Mouse (Mus musculus) brain, embryonic 18.5 days (tissue): ENCODE measurements around the gene Sez6.

ENCODE experiments used
- DNase-seq: peaks from one replicate; pipeline ENCODE4 v3.0.0-alpha.2; 2012; ENCODE audit warnings: low read depth, low spot score

Gene Sez6

DNA sequence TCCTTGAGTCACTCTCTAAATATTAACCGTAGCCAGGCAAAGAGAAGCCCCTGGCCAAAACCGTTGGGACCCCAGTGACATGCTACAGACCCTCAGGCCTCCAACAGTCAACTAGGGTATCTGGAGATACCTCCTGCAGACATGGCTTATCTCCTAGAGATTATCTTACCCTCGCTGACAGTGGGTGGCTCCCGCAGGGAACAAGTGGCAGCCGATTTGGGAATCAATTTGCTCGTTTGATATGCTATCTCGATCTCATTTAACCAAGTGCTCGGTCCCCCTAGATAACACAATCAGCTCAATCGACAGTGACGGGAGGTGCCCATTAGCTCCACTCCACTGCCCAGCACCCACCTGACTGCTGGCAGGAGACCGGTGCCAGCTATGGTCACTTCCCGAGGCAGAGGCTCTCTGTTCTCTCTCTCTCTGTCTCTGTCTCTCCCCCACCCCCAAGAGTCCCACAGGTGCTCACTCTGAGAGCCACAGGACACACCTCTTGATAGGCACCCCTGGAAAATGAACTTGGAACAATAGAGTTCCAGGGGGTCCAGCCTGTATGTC lies 19.6 kb downstream of the Sez6 start:
- DNase-seq: no peak

DNA sequence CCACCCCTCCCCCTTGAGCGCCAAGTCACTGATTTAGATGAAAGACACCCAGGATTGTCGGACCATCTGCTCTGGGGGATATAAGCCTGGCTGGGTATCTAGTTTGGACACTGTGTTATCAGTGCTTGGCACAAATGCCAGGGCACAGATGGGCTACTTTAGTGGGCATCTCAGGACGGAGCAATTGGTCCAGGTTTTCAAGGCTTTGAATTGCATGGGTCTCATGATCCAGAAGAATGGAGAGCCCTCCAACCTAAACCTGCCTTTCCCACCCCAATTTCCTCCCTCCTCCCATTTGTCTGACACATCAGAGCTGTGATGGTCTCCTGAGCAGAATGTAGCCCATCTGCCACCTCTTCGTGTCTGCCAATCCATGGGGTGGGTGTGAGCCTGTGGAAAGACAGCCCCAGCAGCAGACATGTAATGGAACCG lies 20.2 kb downstream of the Sez6 start:
- peak; percentile 75 for DNase-seq

DNA sequence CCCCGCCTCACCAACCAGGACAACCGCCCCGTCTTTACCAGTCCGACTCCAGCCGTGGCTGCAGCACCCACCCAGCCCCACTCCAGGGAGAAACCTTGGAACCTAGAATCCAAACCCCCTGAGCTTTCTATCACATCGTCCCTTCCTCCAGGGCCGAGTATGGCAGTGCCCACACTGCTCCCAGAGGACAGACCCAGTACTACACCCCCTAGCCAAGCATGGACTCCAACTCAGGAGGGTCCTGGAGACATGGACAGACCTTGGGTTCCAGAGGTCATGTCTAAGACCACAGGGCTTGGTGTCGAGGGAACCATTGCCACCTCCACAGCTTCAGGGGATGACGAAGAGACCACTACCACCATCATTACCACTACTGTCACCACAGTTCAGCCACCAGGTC lies 23.1 kb downstream of the Sez6 start:
- DNase-seq: no peak

DNA sequence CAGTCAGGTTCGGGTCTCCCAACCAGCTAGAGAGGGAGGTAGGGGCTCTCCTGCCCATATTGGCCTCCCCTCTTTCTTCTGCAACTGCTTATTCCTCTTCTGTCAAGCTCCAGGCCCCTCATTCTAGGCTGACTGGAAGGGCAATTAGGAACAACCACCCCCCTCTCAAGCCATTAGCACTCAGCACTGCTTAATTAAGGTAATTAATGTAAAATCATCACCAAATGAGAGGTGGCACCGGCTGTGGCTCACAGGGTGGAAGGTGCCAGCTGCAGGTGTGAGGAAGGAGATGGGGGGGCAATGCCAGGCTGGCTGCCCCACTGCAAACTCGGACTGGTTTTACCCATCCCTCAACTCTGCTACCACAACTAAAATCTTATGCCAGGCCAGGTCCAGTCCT lies 25.8 kb downstream of the Sez6 start:
- no peak for DNase-seq

DNA sequence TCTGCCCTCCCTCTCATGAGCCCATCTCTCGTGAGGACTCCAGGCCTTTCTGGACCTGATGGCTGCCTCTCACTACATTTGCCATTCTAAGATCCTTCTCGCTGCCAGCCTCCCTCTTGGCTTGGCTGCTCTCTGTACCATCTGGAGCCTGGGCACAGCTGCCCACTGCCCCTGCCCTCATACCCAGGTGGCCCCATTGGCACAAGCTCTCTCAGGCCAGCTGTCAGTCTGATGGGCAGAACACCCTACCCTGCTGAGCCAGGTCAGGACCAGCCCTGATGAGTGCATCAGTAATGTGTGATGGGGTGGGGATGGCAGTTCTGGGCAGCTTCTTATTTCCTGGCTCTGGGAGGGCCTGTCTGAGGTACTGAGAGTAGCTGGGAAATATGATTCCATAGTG lies 27.7 kb downstream of the Sez6 start:
- DNase-seq: no peak

DNA sequence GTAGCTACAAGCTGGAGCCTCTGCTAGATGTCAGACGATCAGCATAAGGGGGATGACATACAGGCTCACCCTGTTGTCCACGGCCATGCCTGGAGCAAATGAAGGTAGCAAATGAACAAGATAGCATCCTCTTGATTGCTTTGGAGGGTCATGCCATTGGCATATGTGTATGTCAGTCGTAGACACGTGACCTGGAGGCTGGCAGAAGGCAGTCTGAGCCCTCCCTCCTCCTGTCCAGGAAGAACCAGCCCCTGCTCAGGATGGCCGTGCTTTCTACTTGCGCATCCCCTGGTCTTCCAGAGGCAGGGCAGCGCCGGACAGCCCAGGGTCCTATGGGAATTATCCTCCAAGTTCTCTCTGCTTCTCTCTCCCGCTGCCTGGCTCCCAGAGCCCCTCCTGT lies 28.3 kb downstream of the Sez6 start:
- DNase-seq: no peak

DNA sequence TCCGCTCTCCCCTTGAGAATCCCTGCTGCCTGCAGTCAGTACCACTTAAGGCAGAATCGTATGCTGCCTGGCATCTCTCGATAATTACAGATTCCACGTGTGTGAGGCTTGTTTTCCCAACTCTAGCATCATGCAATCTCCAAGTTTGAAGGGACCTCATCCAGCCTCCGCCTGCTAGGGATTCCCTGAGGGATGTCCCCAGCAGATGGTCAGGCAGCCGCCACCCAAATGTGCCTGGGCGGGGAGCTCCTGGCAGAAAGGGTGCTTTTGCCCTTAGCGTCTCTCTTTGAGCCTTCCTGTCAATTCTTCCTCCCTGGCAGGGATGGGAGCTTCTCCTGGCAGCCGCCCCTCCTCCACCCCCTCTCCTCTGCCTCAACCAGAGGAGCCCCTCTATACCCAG lies 29.6 kb downstream of the Sez6 start:
- DNase-seq: peak; percentile 61

DNA sequence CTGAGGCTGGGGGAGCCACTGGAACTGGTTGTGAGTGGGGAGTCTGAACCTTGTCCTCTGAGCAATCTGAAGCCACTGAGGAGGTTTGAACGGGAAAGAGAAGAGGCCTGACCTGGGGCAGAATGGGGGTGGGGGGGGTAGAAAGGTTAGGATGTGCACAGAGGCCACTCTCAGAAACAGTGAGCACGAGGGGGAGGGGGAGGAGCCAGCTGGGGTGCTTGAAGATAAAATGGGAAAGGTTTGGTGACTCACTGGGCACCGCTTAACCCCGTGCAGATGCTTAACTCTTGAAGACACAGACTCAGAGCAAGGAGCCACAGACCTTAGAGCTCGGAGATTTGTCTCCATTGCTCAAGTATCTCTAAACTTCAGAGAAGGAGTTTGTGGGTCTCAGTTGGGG lies 30.3 kb downstream of the Sez6 start:
- DNase-seq: no peak

DNA sequence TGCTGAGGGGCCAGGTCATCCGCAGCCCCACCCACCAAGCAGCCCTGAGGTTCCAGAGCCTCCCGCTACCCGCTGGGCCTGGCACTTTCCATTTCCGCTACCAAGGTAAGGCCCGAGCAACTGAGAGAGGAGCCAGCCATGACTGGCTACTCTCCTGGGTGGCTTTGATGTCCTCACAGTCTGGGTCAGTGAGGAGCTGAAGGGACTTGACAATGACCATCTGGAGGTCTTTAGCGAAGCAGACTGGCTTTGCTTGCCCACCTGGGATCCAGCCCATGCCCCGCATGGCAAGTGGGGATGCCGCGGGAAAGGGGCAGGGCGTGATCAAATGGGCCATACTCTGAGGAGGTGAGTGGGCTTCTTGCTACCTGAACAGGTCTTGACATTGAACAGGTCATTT lies 32.3 kb downstream of the Sez6 start:
- no peak for DNase-seq

DNA sequence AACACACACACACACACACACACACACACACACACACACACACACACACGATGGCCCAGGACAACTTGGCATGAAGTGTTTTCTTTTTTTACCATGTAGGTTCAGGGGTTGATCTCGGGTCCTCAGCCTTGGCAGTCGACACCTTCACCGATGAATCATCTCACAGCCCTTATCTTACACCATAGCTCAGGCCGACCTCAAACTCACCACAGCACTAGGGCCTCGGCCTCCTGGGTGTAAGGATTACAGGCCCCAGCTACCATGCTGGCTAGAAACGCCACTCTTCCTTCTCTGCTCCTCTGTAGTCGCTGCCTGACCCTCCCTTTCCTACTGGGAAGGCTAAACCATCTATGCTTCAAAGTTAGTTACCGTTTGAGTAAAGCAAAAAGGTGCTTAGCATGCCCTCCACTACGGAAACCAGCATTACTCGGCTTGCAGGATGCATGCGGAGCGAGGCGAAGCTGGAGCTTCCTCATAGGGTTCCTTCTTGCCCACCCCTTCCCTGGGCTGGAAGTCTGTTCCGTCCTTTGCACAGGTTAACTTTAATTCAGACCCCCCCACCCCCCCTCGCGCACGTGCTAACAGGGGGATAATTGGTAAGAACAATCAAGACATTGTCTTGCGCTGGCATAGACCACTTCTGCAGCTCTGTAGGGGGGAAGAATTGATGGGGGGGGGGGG lies 34.0 kb downstream of the Sez6 start:
- no peak for DNase-seq

DNA sequence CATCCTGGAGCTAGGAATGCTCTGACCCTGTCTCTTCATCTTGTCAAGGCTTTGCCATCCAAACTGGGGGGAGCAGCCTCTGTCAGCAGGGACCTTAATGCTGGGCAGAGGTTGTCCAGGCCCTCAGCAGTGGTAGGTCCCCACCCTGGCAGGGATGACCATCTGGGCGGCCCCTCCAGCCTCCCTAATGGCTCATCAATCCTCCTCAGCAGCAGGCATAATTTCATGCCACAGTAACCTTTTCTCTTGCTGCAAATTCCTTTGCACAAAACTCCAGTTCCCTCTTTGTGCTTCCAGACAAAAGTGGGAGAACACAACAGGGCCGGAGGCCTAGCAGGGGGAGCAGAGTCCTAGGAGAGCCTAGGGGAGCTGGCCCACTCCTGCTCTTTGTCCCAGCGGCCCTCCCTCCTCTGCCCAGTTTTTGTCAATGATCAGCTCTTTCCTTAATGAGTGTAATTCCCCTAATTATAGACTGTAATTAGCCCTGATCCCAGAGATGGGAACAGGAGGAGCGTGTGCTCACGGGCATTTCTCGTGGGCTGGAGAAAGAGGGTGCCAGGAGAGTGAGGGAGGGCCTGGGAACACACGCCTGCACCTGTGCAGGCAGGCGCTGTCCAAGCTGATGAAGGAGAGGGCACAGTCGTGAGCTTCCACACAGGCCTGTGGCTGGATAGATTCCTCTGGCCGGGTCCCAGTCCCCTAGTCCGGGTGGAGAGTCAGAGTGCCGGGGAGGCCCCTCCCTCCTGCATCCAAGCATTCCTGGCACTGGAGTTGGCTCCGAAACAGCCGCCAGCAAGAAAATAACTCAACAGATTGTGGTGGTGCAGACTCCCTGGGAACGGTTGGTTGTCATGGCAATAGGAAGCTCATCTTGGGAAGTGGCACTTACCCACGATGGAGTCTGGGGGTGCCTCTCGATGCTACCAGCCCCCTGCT lies 34.8 kb downstream of the Sez6 start:
- peak; percentile 86 for DNase-seq

DNA sequence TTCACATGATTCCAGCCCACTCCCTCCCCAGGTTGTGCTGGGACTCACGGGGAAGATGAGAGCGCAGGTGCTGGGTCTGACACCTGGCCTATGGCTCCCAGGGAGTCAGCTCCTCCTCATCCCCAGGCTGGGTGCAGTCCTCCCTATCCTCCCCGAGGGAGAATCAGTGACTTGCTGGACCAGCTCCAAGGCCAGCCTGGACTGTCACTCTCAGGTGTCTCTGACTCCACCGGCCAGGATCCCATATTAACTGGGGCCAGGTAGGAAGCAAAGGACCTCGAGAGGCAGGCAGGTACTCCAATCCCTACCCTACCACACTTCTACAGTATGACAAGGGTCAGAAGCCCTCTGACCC lies 35.4 kb downstream of the Sez6 start:
- DNase-seq: no peak

DNA sequence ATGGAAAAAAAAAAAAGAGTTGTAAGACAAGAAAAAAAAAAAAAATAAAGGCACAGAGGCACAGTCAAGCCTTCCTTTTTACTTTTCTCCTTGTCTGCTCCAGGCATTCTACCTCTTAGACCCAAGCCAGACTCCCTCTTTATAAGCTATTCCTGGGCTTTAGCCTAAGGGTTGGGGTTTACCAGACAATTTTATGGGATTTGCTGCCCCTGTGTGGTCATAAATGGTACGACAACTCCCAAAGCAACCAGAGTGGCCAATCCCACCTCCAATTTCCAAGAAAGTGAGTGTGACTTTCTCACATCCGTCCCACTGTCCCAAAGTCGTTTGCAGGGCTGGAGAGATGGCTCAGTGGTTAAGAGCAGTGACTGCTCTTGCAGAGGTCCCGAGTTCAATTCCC lies 36.5 kb downstream of the Sez6 start:
- no peak for DNase-seq

DNA sequence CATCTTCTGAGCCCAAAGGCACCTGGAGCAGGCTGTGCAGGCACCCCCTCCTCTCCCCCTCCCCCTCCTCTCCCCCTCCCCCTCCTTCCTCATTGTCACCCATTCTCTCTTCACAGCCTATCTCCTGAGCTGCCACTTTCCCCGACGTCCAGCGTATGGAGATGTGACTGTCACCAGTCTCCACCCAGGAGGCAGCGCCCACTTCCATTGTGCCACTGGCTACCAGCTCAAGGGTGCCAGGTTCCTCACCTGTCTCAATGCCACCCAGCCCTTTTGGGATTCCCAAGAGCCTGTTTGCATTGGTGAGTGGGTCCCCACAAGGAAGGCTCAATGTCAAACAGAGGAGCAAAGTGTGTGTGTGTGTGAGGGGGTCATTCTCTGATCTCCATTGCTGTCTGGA lies 38.2 kb downstream of the Sez6 start:
- DNase-seq: no peak

DNA sequence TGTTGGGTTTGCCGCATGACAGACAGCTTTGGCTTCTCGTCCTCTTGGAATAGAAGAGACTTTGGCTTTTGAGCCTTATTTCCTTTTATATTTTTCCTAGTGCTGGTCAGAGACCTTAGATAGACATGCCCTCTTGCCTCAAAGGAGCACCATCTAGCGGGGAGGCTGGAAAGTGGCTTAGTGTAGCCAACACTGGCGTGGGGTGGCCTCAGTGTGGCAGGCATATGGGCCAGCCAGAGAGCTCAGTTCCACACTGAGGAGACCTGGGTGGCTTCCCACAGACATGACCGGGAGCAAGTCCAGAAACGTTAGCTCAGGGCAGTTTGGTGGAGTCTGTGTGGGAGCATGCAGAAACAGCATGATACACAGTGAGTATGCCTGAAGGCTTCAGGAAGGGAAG lies 40.1 kb downstream of the Sez6 start:
- no peak for DNase-seq

DNA sequence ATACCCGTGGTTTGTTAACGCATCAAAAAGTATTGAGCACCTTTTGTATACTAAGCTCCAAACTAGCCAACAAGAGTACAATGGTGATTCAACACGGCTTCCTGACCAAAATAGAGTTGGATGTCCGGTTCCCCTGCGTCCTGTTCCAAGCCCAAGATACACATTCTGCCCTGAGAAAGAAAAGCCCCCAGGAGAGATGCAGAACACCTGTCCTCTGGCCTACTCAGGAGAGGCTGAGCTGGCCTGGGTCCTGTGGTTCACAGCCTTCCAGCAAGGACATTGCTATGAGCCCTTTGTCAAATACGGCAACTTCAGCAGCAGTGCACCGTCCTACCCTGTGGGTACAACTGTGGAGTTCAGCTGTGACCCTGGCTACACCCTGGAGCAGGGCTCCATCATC lies 42.9 kb downstream of the Sez6 start:
- no peak for DNase-seq

DNA sequence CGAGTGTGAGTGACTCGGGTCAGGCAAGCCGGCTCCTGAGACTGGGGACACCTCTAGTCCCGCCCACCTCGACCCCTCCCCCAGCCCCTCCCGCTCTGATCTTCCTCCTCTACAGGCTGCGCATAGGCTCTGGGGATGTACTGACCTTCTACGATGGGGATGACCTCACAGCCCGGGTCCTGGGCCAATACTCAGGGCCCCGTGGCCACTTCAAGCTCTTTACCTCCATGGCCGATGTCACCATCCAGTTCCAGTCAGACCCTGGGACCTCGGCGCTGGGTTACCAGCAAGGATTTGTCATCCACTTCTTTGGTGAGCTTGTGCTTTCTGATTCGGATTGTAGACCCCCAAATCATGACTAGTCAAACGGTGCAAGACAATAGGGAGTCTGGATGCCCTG lies 43.7 kb downstream of the Sez6 start:
- DNase-seq: no peak

DNA sequence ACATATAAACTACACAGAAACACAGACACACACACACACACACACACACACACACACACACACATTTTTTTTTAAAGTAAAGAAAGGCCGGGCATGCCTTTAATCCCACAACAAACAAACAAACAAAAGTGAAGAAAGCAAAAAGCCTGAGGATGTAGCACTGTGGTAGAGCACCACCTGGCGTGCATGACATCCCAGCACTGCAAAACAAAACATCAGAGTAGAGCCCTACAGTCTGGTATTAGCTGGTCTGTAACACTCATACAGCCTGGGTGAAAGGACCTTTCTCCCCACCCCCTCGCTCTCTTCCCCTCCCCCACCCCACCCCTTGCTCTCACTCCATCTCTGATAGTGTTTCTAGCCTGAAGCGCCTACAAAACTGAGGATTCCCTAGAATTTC lies 45.3 kb downstream of the Sez6 start:
- no peak for DNase-seq

DNA sequence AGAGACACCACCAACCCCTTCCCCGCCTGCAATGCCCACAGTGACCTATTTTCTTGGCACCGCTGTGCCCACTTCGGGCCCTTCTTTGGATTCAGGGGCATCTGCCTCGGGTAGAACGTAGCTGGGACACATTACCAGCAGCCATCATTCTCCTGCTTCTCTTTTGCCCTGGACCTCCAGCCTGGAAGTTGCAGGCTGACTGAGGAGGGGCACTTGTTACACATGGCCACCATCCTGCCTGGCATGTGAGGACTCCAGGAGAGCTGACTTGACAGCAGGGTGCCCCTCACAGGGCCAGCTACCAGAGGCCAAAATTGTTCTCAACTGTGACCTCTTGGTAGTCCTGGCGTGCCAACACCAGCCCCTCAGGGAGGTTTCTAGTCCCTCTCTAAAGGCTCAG lies 47.6 kb downstream of the Sez6 start:
- no peak for DNase-seq

DNA sequence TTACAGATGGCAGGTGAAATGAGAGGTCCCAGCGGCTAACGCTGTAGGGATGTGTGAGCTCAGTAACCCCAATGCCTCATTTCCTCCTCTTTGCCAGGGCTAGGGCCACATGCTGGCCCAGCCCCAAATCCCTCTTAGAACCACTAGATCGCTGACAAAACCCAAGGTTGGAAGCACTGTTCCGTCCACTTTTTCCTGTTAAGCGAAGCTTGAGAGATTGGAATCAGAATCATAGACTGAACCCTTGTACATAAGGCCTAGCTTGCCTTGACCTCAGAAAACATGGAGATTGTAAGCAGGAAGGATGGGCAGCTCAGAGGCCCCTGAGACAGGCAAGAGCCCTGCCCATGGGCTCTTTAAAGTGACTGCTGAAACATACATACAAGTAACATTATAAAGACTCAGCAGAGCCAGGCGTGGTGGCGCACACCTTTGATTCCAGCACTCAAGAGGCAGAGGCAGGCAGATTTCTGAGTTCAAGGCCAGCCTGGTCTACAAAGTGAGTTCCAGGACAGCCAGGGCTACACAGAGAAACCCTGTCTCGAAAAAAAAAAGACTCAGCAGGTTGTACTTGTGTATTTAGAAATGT lies 48.7 kb downstream of the Sez6 start:
- DNase-seq: no peak

DNA sequence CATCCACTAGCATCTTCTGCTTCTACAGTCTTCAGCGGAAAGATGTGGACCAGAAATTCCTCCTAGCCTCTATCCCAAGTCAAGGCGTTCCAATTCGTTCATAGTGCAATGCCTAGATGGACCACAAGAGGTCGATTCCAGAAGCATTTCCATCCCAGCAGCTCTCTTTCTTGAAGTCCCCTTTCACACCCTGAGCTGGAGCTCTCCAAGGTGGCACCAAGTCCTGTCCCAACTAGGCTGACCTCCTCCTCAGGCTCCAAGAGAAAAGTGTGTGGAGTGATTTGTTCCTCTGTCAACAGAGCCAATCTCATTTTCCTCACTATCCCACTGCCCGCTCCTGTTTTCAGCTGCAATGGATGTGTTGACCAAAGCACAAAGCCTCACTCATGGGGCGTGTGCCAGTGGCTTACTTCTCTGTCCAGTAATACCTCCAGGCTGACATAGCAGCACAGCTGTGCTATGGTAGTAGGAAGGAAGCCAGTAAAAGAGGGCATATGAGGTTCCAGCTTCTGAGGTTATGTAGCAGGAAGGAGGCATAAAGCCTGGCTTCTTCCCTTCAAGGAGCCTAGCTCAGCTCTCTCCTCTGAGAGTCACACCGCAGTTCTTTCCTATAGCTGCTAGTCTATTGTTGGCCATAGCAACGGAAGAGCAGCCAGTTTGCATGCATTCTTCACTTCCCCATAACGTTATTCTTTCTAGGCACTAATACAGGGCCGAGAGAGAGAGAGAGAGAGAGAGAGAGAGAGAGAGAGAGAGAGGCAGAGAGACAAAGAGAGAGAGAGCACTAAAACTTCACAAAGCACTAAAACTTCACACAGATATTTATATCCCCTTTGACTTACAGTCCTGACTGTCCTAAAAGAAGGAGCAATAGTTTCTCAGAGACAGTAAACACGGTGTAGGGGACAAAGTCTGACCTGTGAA lies 49.9 kb downstream of the Sez6 start:
- DNase-seq: no peak
